Mouse (Mus musculus) frontal cortex, postnatal 14 days (tissue): ENCODE measurements around the gene Lamp2.
"Not testable (repeated sequence)": the region's sequence is repeated elsewhere in the genome, so short reads cannot be mapped to it uniquely, and the experiment has no call there.

Experiments used
- DNase-seq, 2 experiments: peaks; one replicate each; pipeline ENCODE4 v3.0.0; 2022; ENCODE audit warnings: low spot score in 2 of 2

The Lamp2 gene

DNA sequence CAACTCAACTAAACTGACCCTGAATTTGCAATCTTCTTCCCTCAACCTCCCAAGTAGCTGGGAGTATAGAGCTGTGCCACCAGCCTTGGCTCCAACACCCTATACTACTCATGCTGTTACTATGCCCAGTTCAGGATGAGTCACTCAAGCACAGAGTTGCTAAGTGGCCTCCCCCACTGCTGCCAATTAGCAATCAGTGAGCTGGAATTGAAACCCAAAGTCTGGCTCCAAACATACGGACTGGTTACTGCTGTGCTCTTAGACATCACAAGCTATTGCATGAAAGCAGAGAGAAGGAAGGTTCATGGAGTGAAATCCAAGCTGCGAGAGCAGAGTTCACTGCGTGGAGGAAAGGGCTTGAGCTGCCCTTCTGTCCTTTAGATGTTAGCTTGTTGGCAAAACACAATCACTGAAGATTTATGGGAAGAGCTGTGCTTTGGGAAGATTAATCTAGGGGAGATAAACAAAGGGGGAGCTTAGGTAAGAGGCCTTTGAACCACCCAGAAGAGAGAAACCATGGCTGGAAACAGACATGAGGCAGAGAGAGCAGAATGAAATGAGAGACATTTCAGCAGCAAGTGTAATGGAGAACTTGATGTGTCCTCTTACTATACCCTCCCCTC is 27.3 kb downstream of the Lamp2 start:
- DNase-seq, result no peak

GRCm38 (mm10) chrX:38426043-38426442 is 30.2 kb downstream of the Lamp2 start:
- no peak for DNase-seq

- DNase-seq, result no peak
Measured at GRCm38 (mm10) chrX:38423096-38423495, 33.2 kb downstream of the Lamp2 start.

DNA sequence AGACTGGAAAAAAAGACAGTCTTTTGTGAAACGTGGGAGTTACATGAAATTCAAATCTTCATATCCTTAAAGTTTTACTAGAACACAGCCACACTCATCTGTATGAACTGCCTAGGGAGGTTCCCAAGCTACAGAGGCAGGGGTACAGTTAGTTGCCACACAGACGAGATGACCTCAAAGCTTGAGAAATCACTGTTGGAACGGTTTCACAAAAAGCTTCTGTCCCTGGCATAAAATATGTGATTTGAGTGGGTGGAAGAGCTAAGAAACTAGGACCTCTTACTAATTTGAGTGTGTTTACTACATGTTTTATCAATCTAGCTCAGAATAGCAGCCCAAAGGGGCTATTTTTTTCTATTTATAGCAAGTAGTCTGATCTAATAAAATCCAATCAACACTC is 33.9 kb downstream of the Lamp2 start:
- DNase-seq, result no peak

GRCm38 (mm10) chrX:38403879-38404278 is 52.4 kb downstream of the Lamp2 start:
- DNase-seq, result no peak

- no peak for DNase-seq
Measured at GRCm38 (mm10) chrX:38402981-38403380, 53.3 kb downstream of the Lamp2 start.

- no peak for DNase-seq
Measured at GRCm38 (mm10) chrX:38402004-38402403, 54.2 kb downstream of the Lamp2 start.

DNA sequence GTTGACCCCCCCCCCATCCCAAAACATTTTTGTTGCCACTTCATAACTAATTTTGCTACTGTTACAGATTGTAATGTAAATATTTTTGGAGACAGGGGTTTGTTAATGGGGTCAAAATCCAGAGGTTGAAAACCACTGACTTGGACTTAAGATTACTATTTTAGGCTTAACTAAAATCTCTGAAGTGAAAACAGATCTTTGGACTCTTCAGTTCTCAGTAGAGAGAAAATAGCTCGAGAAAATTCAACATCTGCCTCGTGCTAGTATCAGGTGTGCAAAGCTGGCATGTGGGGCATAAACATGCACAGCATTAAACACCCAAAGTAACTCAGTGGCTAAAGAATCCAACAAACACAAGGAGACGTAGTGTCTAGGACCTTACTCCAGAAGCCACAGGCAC is 55.6 kb downstream of the Lamp2 start:
- no peak for DNase-seq

GRCm38 (mm10) chrX:38399671-38400070 is 56.6 kb downstream of the Lamp2 start:
- no peak for DNase-seq

DNA sequence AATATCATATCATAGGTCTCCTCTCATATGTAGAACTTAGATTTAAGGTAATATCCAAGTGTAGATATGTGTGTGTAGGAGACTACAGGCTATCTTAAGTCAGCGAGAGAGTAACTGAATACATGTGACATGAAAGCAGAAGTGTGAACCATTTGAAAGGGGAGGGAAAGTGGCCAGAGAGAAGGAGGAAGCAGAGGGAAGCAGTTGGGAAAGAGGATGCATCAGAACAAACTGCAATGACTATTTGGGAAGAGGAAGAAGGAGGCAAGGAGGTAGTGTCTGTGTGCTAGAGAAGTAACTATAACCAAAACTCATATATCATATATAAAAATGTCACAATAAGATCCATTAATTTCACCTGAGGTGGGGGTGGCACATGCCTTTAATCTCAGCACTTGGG is 83.1 kb downstream of the Lamp2 start:
- not testable (repeated sequence) for DNase-seq

GRCm38 (mm10) chrX:38364621-38365020 is 91.6 kb downstream of the Lamp2 start:
- DNase-seq, result not testable (repeated sequence)

GRCm38 (mm10) chrX:38362016-38362415 is 94.2 kb downstream of the Lamp2 start:
- DNase-seq, result no peak
